ENCODE assay signal across 12 mouse cellular contexts in the genomic region with DNA sequence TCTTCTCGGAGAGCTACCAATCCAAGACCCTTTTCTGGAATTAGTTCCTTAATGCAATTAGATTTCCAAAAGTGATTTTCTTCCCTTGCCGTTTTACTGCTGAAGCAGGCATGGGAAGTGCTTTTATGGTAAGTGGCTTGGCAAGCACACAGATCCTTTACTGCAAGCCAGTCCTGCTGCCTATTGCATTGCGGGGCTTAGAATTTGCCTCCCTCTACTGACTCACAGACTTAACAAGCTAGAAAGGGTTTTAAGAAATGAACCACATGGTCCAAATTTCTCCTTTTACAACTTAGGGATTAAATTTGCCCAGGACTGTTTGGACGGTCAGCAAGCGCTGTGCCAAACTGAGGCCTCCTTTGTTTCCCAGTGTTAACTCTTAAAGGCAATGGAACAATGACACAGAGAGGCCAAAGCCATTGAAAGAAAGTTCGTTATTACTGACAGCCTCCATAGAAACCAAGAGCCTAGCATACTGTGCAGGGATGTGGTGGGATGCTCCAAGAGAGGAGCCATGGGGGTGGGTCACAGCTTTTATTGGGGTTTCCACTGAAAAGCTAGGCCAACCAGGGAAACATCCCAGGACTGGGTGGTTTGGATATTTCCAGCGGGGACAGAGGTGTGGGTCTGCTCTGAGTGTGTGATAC.
A peak's percentile ranks its signal among the peaks of the same experiment; 100 is the strongest.
DNase-seq lines count a peak whose midpoint lies in the region; ATAC-seq lines count a peak whose summit lies in the region.
"Had no signal": no experiment of that assay in that cellular context is flagged by ENCODE, and none has a peak within 500 bp of the region (broad histone marks: within the 10 kb centered on the region; RNA-seq: fewer than 3 reads in every experiment).

No protein-coding gene starts in this region.

- DNase-seq in embryo, embryonic 10 days (ENCODE audit: low spot score), result peak; percentile 61
- DNase-seq in embryo, embryonic 9.5 days (ENCODE audit: extremely low spot score), result no peak
- DNase-seq in urinary bladder, postnatal 14 days (ENCODE audit: low spot score), result peak; percentile 13
- no peak for DNase-seq in urinary bladder, postnatal 4 days (ENCODE audit: low spot score in 2 of 2)
- DNase-seq in liver, embryonic 11.5 days (ENCODE audit: low spot score), result no peak
- DNase-seq in spleen, adult 18-20 months, result no peak
- DNase-seq: cerebellum, adult 2 months; kidney, postnatal 36 days; lung, postnatal 14 days; thymus, postnatal 36 days had no signal

- no peak overlapping the region for H3K4me3 ChIP-seq in limb, embryonic 15.5 days
- no peak overlapping the region for H3K4me3 ChIP-seq in liver, embryonic 11.5 days (ENCODE audit: low read depth, low read length)

- H3K4me2 ChIP-seq in limb, embryonic 15.5 days, result no peak overlapping the region
- H3K4me2 ChIP-seq in liver, embryonic 11.5 days, result no peak overlapping the region

- peak; percentile 72 for ATAC-seq in limb, embryonic 15.5 days (ENCODE audit: insufficient number of reproducible peaks, low FRiP score, low TSS enrichment, low read depth)
- no peak for ATAC-seq in activated CD4-positive, CD25-positive, alpha-beta regulatory T cell, adult 4 months
- ATAC-seq in liver, embryonic 11.5 days (replicated peaks; ENCODE audit: low FRiP score), result no peak

- peak overlapping the region; percentile 82 for H3K27ac ChIP-seq in limb, embryonic 15.5 days
- no peak overlapping the region for H3K27ac ChIP-seq in liver, embryonic 11.5 days (ENCODE audit: low read depth, low read length)

- H3K27me3 ChIP-seq in limb, embryonic 15.5 days, result no peaks in the 10 kb centered on the region
- H3K27me3 ChIP-seq in liver, embryonic 11.5 days (replicated peaks; ENCODE audit: control insufficient read depth, insufficient read depth, low read length), result no peaks in the 10 kb centered on the region

- no peaks in the 10 kb centered on the region for H3K9me3 ChIP-seq in limb, embryonic 15.5 days
- no peaks in the 10 kb centered on the region for H3K9me3 ChIP-seq in liver, embryonic 11.5 days (ENCODE audit: control insufficient read depth, low read length)

- H3K9ac ChIP-seq in limb, embryonic 15.5 days, result no peak overlapping the region
- no peak overlapping the region for H3K9ac ChIP-seq in liver, embryonic 11.5 days (ENCODE audit: low read depth, low read length)

- H3K36me3 ChIP-seq in limb, embryonic 15.5 days, result no peaks in the 10 kb centered on the region
- H3K36me3 ChIP-seq in liver, embryonic 11.5 days (ENCODE audit: control insufficient read depth, insufficient read depth, low read length), result no peaks in the 10 kb centered on the region

- peaks cover 24% of the 10 kb centered on the region for H3K4me1 ChIP-seq in limb, embryonic 15.5 days
- H3K4me1 ChIP-seq in liver, embryonic 11.5 days (replicated peaks; ENCODE audit: control insufficient read depth, insufficient read depth, low read length), result no peaks in the 10 kb centered on the region

- WGBS in limb, embryonic 15.5 days, result 30% methylated on average over 7 of the region's 7 CpGs
- WGBS in liver, embryonic 11.5 days, result 83% methylated on average over 7 of the region's 7 CpGs

Comparison
In these comparisons a context has a peak if more than half of its experiments do, and no peak if none do; other contexts are left out.
1. DNase-seq: peak in embryo, embryonic 10 days (single experiment) and urinary bladder, postnatal 14 days (single experiment); none in embryo, embryonic 9.5 days (single experiment), urinary bladder, postnatal 4 days (0 of 2), liver, embryonic 11.5 days (single experiment) and spleen, adult 18-20 months (0 of 2).